Mouse (Mus musculus): ENCODE results near the gene Acod1. TPM values are rescaled to one million over a fixed set of nuclear protein-coding genes. Genes with fewer than 3 reads are reported as not detected.

Gene Acod1
- polyA plus RNA-seq, 1 experiment = 0.06 TPM

GRCm38 (mm10) chr14:103098587-103099235 is 51.9 kb downstream of the Acod1 start:
- TF ChIP-seq CTCF (IDR thresholded peaks at IDR 0.05; ENCODE audit: extremely low read depth, insufficient read depth, low read length) (no peak), POLR2A (IDR thresholded peaks at IDR 0.05; ENCODE audit: extremely low read depth, insufficient read depth, low read length) (no peak)
- H3K27ac ChIP-seq (ENCODE audit: insufficient read depth, low read length) = peak overlapping the region; percentile 100
- peak overlapping the region; percentile 86 for H3K4me3 ChIP-seq (ENCODE audit: insufficient read depth, low read length)
- peaks cover 10% of the 10 kb centered on the region; the same call in 1 of the 2 replicates for H3K4me1 ChIP-seq (ENCODE audit: control insufficient read depth, insufficient read depth, low read length)

DNA sequence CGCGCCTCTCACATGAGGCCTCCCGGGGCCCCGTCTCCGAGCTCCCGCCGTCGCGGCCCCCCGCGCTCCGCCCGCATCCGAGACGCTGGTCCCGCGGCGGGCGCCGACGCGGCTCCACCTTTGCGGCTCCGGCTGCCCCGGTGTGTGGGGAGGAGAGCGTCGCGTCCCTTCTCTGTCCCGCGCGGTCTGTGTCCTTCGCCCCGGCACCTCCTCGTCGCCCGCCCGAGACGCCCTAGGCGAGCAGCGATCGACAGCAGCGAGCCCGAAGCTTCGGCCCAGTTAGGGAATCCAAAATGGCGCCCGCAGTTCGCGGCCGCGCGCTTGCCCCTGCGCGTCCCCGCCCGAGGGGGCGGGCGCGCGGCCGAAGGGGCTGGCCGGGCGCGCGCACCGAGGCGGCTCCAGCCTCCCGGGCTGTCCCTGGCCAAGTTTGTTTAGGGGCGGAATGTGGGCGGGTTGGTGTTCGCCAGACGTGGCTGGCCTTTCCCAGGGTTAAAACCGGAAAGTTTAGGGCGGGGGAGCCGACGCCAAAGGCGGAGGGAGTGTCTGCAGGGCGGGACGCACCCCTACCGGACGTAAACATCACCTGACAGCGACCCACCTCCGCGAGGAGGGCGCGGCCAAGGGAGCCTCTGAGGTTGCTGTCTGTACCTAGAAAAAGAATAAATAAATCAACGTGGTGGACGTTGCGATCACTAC is 52.6 kb downstream of the Acod1 start, which contains the start of gene Fbxl3:
Gene Fbxl3 (minus strand): TSS at position 329 of the 696 bp plus-strand sequence.
- TF ChIP-seq CTCF (IDR thresholded peaks at IDR 0.05; ENCODE audit: extremely low read depth, insufficient read depth, low read length) (no peak), POLR2A (IDR thresholded peaks at IDR 0.05; ENCODE audit: extremely low read depth, insufficient read depth, low read length) (peak; percentile 52)
- peaks cover 7% of the 10 kb centered on the region; the same call in 1 of the 2 replicates for H3K4me1 ChIP-seq (ENCODE audit: control insufficient read depth, insufficient read depth, low read length)
- peak within 1 kb of the TSS; percentile 86 for H3K4me3 ChIP-seq (ENCODE audit: insufficient read depth, low read length)
- H3K27ac ChIP-seq (ENCODE audit: insufficient read depth, low read length) = peak within 1 kb of the TSS; percentile 100

DNA sequence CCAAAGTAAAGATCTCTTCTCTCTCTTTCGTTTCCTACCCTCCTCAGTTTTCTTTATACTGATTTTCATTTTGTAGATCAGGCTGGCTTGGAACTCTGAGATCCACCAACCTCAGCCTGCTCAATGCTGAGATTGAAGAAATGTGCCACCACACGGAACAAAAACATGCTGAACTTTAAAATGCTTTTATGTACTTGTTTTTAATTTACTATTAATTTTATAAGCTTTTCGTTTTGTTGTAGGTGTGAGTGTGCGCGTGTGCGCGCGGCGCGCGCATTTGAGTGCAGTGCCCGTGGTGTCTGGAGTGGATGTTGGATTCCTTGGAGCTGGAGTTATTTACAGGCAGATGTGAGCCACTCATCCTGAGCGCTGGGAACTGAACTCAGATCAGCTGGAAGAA is 53.5 kb downstream of the Acod1 start:
- H3K27ac ChIP-seq (ENCODE audit: insufficient read depth, low read length) = no peak overlapping the region

DNA sequence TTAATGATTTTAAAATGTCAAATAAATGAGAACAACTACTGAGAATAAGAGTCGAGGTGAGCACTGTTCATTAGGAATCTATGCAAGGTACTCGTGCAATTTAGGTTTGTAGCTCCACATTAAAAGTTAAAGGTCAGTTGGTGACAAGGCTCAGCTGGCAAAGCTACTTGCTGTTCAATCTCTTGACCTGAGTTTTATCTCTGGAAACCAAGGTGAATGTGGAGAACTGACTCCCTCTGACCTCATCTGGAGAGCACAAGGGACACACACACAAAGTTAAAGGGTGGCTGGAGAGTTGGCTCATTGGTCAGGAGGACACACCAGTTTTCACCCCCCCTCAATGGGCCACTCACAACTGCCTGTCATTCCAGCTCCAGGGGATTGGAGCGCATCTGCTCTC is 54.4 kb downstream of the Acod1 start:
- H3K4me1 ChIP-seq (ENCODE audit: control insufficient read depth, insufficient read depth, low read length) = peaks cover 4% of the 10 kb centered on the region; the same call in 1 of the 2 replicates
- H3K4me3 ChIP-seq (ENCODE audit: insufficient read depth, low read length) = no peak overlapping the region
- H3K27ac ChIP-seq (ENCODE audit: insufficient read depth, low read length) = no peak overlapping the region
- TF ChIP-seq CTCF (IDR thresholded peaks at IDR 0.05; ENCODE audit: extremely low read depth, insufficient read depth, low read length) = no peak
- no peak for TF ChIP-seq POLR2A (IDR thresholded peaks at IDR 0.05; ENCODE audit: extremely low read depth, insufficient read depth, low read length)

More for the DNA sequence above, 53.5 kb downstream of the Acod1 start:
- TF ChIP-seq CTCF (IDR thresholded peaks at IDR 0.05; ENCODE audit: extremely low read depth, insufficient read depth, low read length) (no peak), POLR2A (IDR thresholded peaks at IDR 0.05; ENCODE audit: extremely low read depth, insufficient read depth, low read length) (no peak)
- H3K4me3 ChIP-seq (ENCODE audit: insufficient read depth, low read length) = no peak overlapping the region
- peaks cover 6% of the 10 kb centered on the region; the same call in 1 of the 2 replicates for H3K4me1 ChIP-seq (ENCODE audit: control insufficient read depth, insufficient read depth, low read length)

DNA sequence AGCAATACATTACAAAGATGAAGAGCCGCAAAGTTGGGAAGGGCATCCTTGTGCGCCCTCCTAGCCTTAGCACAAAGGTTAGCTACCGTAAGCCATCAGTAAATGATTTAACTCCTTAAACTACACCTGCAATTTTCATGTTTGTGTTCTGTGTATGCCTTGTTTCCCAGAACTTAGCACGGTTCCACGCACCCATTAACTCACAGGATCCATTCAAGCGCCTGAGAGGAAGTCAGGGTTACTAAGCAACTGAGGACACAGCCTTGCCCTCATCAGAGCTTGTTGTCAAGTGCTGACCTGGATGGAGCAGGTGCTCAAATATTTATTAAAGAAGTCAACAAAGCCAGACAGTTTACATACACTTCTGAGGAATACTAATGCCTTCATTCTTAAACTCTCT is 55.5 kb downstream of the Acod1 start:
- H3K4me3 ChIP-seq (ENCODE audit: insufficient read depth, low read length) = no peak overlapping the region
- no peak overlapping the region for H3K27ac ChIP-seq (ENCODE audit: insufficient read depth, low read length)
- peaks cover 1% of the 10 kb centered on the region; the same call in 1 of the 2 replicates for H3K4me1 ChIP-seq (ENCODE audit: control insufficient read depth, insufficient read depth, low read length)
- TF ChIP-seq CTCF (IDR thresholded peaks at IDR 0.05; ENCODE audit: extremely low read depth, insufficient read depth, low read length) (no peak), POLR2A (IDR thresholded peaks at IDR 0.05; ENCODE audit: extremely low read depth, insufficient read depth, low read length) (no peak)

DNA sequence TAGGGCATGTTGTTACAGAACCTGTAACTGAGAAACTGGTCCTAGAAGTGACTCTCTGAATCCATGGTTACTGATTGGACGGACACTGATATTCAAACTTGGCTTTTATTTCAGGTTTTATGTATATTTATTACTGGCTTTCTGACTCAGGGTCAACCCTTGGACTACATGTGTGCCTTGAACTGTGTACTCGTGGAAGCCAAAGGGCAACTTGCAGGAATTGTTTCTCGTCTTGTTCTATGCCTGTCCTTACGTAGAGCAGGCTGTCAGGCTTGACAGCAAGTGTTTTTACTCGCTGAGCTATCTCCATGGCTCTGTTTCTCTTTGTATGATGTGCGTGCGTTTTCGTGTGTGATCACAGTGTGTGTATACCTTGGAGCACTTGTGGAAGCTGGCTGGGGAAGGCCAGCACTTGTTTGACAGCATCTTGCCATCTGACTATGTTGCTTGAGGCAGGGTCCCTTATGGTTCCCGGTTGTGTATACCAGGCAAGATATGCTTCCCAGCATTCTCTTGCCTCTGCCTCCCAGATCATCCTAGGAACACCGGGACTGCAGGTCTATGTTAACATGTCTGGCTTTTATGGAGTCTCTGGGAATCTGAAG is 56.1 kb downstream of the Acod1 start:
- TF ChIP-seq POLR2A (IDR thresholded peaks at IDR 0.05; ENCODE audit: extremely low read depth, insufficient read depth, low read length) (no peak), CTCF (IDR thresholded peaks at IDR 0.05; ENCODE audit: extremely low read depth, insufficient read depth, low read length) (no peak)
- no peak overlapping the region for H3K4me3 ChIP-seq (ENCODE audit: insufficient read depth, low read length)
- no peaks in the 10 kb centered on the region for H3K4me1 ChIP-seq (ENCODE audit: control insufficient read depth, insufficient read depth, low read length)
- no peak overlapping the region for H3K27ac ChIP-seq (ENCODE audit: insufficient read depth, low read length)

Other genes starting within 250 kb of the Acod1 start
- 20.9 and 22.8 TPM in 2 replicates for gene Kctd12, start 64.3 kb upstream of the Acod1 start, polyA plus RNA-seq (2012; rRNA removed)
- gene Cln5, start 23.2 kb downstream of the Acod1 start, polyA plus RNA-seq (2012; rRNA removed) = 12.2 and 13.2 TPM in 2 replicates
- 116 TPM in 2 replicates for gene Fbxl3, start 52.6 kb downstream of the Acod1 start, polyA plus RNA-seq (2012; rRNA removed)

All from cortical plate, adult 2 months (tissue).